Mouse (Mus musculus) kidney, postnatal 4 days (tissue): ENCODE measurements around the gene Ifi27.
A peak's percentile ranks its signal among the peaks of the same experiment; 100 is the strongest.
"Not testable (repeated sequence)": the region's sequence is repeated elsewhere in the genome, so short reads cannot be mapped to it uniquely, and the experiment has no call there.

Experiments
- DNase-seq, 2 experiments: peaks; one replicate each; pipeline ENCODE4 v3.0.0; 2021; ENCODE audit warnings: mixed read lengths in 2 of 2

The Ifi27 gene

GRCm38 (mm10) chr12:103456727-103457126, 22.7 kb downstream of the Ifi27 start:
- not testable (repeated sequence) for DNase-seq

GRCm38 (mm10) chr12:103457140-103457539, 23.1 kb downstream of the Ifi27 start, which contains the start of gene Ifi27l2b:
Gene Ifi27l2b, minus strand, starts transcription at chr12:103457223.
- no peak for DNase-seq

GRCm38 (mm10) chr12:103474481-103474880, 40.5 kb downstream of the Ifi27 start:
- no peak for DNase-seq

GRCm38 (mm10) chr12:103476779-103477389, 42.9 kb downstream of the Ifi27 start:
- no peak for DNase-seq

GRCm38 (mm10) chr12:103477461-103478015, 43.5 kb downstream of the Ifi27 start:
- DNase-seq: no peak

GRCm38 (mm10) chr12:103481671-103482070, 47.7 kb downstream of the Ifi27 start:
- DNase-seq: no peak

- DNase-seq: no peak
Measured at GRCm38 (mm10) chr12:103482781-103483180, 48.8 kb downstream of the Ifi27 start.

- DNase-seq: peak in 1 of 2 experiments; percentile 11
Measured at GRCm38 (mm10) chr12:103484200-103484972, 50.4 kb downstream of the Ifi27 start.

GRCm38 (mm10) chr12:103486726-103487125, 52.7 kb downstream of the Ifi27 start:
- no peak for DNase-seq

GRCm38 (mm10) chr12:103487276-103487675, 53.3 kb downstream of the Ifi27 start:
- peak in 1 of 2 experiments; percentile 10 for DNase-seq

GRCm38 (mm10) chr12:103487750-103488149, 53.7 kb downstream of the Ifi27 start:
- DNase-seq: no peak
